ENCODE assay signal across 34 mouse cellular contexts in genomic region chr4:64723296-64723695, GRCm38 (mm10).
A peak's percentile ranks its signal among the peaks of the same experiment; 100 is the strongest.
DNase-seq lines count a peak whose midpoint lies in the region; ATAC-seq and TF ChIP-seq lines count a peak whose summit lies in the region.
"Had no signal": no experiment of that assay in that cellular context is flagged by ENCODE, and none has a peak within 500 bp of the region (broad histone marks: within the 10 kb centered on the region; RNA-seq: fewer than 3 reads in every experiment).

No protein-coding gene starts in this region.

- no peaks in the 10 kb centered on the region for H3K36me3 ChIP-seq in lung, postnatal 0 days (ENCODE audit: insufficient read depth, low read length)
- H3K36me3 ChIP-seq: embryonic facial prominence, embryonic 12.5 days; heart, embryonic 10.5 days; hindbrain, embryonic 13.5 days; limb, embryonic 12.5 days; liver, embryonic 13.5 days; midbrain, embryonic 10.5 days; midbrain, embryonic 15.5 days; neural tube, embryonic 15.5 days had no signal

- peak; percentile 7 for DNase-seq in lung, postnatal 0 days (ENCODE audit: low spot score)
- no peak for DNase-seq in lung, postnatal 4 days
- DNase-seq in embryo, embryonic 11.5 days (ENCODE audit: low read depth, low spot score) = peak; percentile 3
- DNase-seq in hindlimb bud, embryonic 11.5 days (ENCODE audit: extremely low spot score, low read depth, low spot score) = peak; percentile 3
- DNase-seq in kidney, postnatal 10 days = no peak
- DNase-seq in layer of hippocampus, postnatal 25 days (ENCODE audit: extremely low spot score in 1 of 2, low spot score in 1 of 2) = no peak
- DNase-seq in adrenal gland, postnatal 4 days (ENCODE audit: low spot score in 2 of 2) = no peak
- DNase-seq: adrenal gland, adult 2 months; adrenal gland, postnatal 36 days; B cell, adult 2 months; cerebellum, adult 8-10 months; cerebellum, postnatal 25 days; gastrocnemius, postnatal 25 days; heart, adult 11 months; heart, postnatal 4 days; kidney, adult 11 months; kidney, postnatal 25 days; liver, embryonic 13.5 days; lung, adult 18-20 months; lung, postnatal 10 days; retina, postnatal 1 day; right cerebral cortex, postnatal 25 days; spleen, adult 18-20 months; thymus, postnatal 14 days had no signal

- no peak for TF ChIP-seq CTCF in lung, postnatal 0 days (IDR thresholded peaks at IDR 0.05)

- no peak overlapping the region for H3K4me3 ChIP-seq in lung, postnatal 0 days (ENCODE audit: low read depth, low read length)
- H3K4me3 ChIP-seq: embryonic facial prominence, embryonic 12.5 days; forebrain, embryonic 13.5 days; heart, embryonic 10.5 days; hindbrain, embryonic 13.5 days; limb, embryonic 12.5 days; liver, embryonic 13.5 days; midbrain, embryonic 10.5 days; midbrain, embryonic 15.5 days; neural tube, embryonic 15.5 days had no signal

- no peak overlapping the region for H3K9ac ChIP-seq in lung, postnatal 0 days (replicated peaks; ENCODE audit: low read depth)
- H3K9ac ChIP-seq: embryonic facial prominence, embryonic 12.5 days; forebrain, embryonic 13.5 days; hindbrain, embryonic 13.5 days; limb, embryonic 12.5 days; liver, embryonic 13.5 days; midbrain, embryonic 15.5 days; neural tube, embryonic 15.5 days had no signal

- ATAC-seq in lung, postnatal 0 days = no peak
- ATAC-seq: activated CD4-positive, CD25-positive, alpha-beta regulatory T cell, adult 4 months; forebrain, embryonic 13.5 days; inflammation-experienced regulatory T-cells, adult 6 months; midbrain, embryonic 15.5 days had no signal

- no peaks in the 10 kb centered on the region for H3K9me3 ChIP-seq in lung, postnatal 0 days (ENCODE audit: low read length)
- H3K9me3 ChIP-seq: embryonic facial prominence, embryonic 12.5 days; forebrain, embryonic 13.5 days; heart, embryonic 10.5 days; hindbrain, embryonic 13.5 days; limb, embryonic 12.5 days; liver, embryonic 13.5 days; midbrain, embryonic 10.5 days; midbrain, embryonic 15.5 days; neural tube, embryonic 15.5 days had no signal

- no peak overlapping the region for H3K4me2 ChIP-seq in lung, postnatal 0 days (replicated peaks; ENCODE audit: low read depth, low read length)
- H3K4me2 ChIP-seq: embryonic facial prominence, embryonic 12.5 days; forebrain, embryonic 13.5 days; hindbrain, embryonic 13.5 days; limb, embryonic 12.5 days; liver, embryonic 13.5 days; midbrain, embryonic 15.5 days; neural tube, embryonic 15.5 days had no signal

- TF ChIP-seq EP300 in lung, postnatal 0 days (IDR thresholded peaks at IDR 0.05) = no peak

- no peaks in the 10 kb centered on the region for H3K27me3 ChIP-seq in lung, postnatal 0 days (replicated peaks; ENCODE audit: insufficient read depth, low read length)
- H3K27me3 ChIP-seq: embryonic facial prominence, embryonic 12.5 days; forebrain, embryonic 13.5 days; hindbrain, embryonic 13.5 days; limb, embryonic 12.5 days; liver, embryonic 13.5 days; midbrain, embryonic 15.5 days; neural tube, embryonic 15.5 days had no signal

- no peak overlapping the region for H3K27ac ChIP-seq in lung, postnatal 0 days (ENCODE audit: low read length)
- H3K27ac ChIP-seq: embryonic facial prominence, embryonic 12.5 days; forebrain, embryonic 13.5 days; heart, embryonic 10.5 days; hindbrain, embryonic 13.5 days; limb, embryonic 12.5 days; liver, embryonic 13.5 days; midbrain, embryonic 10.5 days; midbrain, embryonic 15.5 days; neural tube, embryonic 15.5 days had no signal

- WGBS in lung, postnatal 0 days = 33% methylated on average over 3 of the region's 3 CpGs

- H3K4me1 ChIP-seq in lung, postnatal 0 days (ENCODE audit: insufficient read depth, low read depth, low read length) = no peaks in the 10 kb centered on the region
- H3K4me1 ChIP-seq: embryonic facial prominence, embryonic 12.5 days; forebrain, embryonic 13.5 days; heart, embryonic 10.5 days; hindbrain, embryonic 13.5 days; limb, embryonic 12.5 days; liver, embryonic 13.5 days; midbrain, embryonic 10.5 days; midbrain, embryonic 15.5 days; neural tube, embryonic 15.5 days had no signal

Comparison
In these comparisons a context has a peak if more than half of its experiments do, and no peak if none do; other contexts are left out.
1. DNase-seq: peak in lung, postnatal 0 days (single experiment), embryo, embryonic 11.5 days (single experiment) and hindlimb bud, embryonic 11.5 days (single experiment); none in lung, postnatal 4 days (0 of 2), kidney, postnatal 10 days (single experiment), layer of hippocampus, postnatal 25 days (0 of 2) and adrenal gland, postnatal 4 days (0 of 2).